Mouse (Mus musculus): Measurements from ENCODE around the gene Cdyl2.

The Cdyl2 gene

DNA sequence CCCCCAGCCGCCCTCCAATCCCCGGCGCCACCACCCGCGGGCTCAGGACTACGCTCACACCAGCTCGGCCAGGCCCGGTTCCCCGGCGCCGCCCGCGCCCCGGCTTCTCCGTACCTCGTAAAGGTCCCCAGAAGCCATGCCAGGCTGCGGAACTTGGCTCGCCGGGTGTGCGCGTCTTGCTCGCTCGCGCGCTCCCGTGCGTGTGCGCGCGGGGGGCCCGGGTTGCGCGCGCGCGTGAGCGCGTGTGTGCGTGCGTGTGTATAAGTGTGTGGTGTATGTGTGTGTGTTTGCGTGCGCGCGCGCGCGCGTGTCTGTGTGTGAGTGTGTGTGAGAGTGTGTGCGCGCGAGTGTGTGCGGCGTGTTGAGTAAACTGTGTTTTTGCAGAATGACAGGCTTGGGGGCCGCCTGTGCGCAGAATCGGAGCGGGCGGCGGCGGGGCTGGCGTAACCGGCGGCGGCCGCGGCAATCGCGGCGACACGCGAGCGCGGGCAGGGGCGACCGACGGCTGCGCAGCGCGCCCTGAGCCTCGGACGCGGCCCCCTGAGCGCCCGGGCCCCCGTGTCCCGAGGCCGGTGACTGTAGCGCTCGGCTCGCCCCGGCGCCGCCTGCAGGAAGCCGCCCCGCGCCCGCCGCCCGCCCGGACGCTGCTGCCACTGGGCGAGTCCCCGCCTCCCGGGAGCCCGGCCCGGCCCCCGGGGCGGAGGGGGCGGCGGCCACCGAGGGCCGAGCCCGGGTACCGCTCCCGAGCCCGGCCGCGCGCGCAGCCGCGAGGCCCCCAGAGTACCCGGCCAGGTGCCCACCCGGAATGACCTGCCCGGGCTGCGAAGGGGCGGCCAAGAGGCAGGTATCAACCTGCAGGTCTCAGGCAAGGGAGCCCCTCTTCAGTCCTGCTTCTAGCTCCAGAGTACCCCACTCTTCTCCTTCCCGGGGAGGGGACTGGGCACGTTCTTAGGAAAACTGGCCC is at the start of gene Cdyl2:
Gene Cdyl2 (minus strand): TSS at position 308 of the 964 bp plus-strand sequence.
- peak; percentile 79 for DNase-seq

DNA sequence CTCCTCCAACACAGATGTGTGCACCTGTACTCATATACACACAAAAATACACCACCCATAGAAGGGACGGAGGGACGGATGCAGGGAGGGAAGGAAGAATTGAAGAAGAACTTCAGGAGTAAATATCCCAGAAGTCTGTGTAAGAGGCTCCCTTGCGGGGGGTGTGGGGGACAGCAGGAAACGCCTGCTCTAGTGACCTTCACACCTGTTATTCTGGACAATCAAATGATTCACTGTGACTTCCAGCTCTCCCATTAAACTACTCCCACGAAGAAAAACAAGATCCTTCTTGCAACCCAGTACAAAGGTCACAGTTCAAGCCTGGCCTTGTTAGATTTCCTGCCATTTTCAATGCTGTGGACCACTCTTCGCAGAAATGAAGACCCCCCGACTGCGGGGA is 47.8 kb upstream of the Cdyl2 start:
- DNase-seq, result no peak

DNA sequence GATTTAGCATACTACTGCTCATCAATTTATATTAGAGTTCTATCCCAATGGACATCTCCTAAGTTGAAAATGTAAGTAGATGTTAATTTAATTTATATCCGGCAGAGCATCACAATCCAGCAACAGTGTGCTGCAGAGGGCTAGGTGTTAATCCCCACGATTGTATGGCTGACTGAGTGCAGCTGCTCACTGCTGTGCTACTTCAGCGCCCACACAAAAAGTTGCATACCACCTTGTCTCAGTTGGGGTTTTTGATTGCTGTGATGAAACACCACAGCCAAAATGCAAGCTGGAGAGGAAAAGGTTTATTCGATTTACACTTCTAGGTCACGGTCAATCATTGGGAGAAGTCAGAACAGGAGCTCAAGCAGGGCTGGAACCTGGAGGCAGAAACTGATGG is 41.4 kb upstream of the Cdyl2 start:
- no peak for DNase-seq

DNA sequence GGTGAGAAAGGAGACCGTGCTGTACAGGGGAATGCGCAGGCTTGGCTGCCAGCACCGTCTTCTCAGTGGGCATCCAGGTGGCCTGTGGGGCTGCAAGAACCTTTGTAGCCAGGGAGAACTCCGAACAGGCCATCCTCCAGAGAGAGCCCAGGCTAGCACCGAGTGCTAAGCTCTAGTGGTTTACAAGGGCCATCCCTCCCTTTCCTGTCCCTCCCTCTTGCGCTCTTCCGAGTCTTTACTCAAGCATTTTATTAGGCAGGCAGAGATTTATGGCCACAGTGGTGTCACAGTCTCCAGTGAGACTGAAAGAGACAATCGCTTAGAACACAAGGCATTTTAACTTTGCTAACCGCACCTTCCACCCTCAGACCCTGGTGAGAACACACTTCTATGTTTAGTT is 39.9 kb upstream of the Cdyl2 start:
- no peak for DNase-seq

DNA sequence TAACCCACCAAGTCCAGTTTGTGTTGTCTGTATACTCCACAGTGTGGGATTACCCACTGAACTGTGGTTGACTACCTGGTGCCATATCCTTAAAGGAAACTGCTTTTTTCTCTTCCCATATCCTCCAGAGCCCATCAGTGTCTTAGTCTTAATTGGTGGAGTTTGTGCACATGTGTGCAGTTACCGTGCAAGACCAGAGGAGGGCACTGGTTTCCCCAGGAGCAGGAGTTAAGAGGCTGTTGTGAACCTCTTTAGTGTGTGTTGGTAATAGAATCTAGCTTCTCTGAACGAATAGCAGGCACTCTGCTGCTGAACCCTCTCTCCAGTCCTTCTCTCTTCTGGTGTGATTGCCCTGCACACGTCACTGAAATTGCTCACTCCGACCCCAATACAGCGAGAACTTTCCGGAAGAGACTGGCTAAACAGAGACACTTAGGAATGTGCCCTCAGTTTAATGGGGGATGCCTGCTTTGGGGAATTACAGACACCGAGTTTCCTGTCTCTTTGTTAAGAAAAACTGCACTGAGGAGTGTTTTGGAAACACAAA is 39.1 kb upstream of the Cdyl2 start:
- no peak for DNase-seq

DNA sequence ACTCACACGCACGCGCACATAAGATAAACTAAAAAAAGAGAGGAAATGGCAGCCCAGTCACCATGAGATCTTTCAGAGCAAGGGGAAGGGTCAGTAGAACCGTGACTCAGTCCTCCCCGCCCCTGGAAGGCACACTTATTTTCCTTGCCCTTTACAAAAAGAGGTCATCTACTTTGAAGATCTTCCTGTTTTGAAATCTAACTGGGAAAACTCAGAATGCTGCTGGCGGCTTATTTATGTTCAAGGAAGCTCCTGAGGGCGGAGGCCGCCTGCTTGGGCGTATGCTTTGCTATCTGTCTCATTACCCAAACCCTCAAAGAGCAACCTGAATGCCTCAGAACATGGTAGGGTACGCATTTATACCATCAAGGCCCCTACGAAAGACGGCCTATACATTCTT is 38.0 kb upstream of the Cdyl2 start:
- DNase-seq, result no peak

DNA sequence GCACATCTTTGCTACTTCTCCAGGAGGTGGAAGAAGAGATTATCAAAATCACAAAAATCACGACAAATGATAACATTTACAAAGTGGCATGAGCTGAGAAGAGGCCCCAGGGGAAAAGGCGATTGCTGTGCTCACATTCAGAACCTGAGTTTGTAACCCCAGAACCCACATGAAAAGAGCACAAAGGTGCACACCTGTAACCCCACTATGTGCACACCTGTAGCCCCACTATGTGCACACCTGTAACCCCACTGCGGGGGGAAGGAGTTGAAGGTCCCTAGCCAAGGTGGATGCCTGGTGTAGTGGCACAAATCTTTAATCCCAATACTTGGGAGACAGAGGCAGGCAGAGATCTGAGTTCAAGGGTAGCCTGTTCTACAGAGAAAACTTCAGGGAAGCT is 23.4 kb upstream of the Cdyl2 start:
- no peak for DNase-seq

DNA sequence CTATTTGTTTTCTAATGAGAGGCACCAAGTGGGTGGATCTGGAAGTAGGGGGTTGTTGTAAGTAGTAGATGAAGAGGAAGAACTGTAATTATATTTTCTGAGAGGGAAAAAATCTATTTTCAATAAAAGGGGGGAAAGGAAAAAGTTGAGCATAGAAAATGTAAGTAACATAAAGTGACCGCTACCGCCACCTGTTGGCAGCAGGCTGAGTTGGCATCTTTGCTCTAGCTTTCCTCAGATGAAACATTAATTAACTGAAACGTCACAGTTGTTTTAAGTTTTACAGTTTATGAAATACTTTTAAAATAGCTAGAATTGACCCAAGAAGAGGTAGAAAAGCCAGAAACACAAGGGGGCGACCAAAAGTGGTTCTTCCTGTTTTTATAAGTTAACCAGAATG is 22.8 kb upstream of the Cdyl2 start:
- no peak for DNase-seq

DNA sequence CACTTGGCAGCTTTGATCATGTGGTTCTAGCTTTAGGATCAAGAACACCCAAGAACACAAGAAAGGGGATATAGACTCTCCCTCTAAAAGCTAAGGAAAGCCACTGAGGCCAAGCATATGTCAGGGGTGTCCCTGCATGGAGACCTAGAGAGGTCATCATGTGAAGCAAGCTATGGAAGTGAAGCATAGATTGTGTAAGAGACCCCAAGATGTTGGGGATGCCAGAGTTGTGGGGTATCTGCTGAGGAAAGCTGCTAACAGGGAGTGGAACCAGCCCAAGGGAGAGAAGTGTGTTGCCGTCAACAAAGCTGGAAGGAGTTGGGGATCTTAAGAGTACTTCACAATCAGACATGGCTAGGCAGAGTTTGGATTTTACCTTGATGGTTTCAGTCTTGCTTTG is 7.9 kb upstream of the Cdyl2 start:
- DNase-seq, result no peak

DNA sequence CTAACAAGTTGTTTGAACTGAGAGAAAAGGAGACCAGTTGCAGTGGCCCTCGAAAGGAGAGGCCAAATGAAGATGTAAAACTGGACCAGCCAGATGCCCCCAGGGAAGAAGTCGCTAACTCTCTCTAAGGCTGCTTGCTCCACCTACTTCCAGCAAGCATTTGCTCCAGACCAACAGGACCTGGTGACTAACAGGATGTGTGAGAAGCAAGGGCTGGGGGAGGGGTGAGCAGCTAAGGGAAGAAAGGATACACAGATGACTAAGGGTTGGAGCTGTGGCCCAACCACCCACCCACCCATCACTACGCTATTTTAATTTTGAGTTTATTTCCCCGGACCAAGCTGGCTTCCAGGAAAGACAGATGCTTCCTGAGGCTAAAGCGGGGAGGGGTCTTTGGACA is 2.5 kb upstream of the Cdyl2 start:
- peak; percentile 39 for DNase-seq

DNA sequence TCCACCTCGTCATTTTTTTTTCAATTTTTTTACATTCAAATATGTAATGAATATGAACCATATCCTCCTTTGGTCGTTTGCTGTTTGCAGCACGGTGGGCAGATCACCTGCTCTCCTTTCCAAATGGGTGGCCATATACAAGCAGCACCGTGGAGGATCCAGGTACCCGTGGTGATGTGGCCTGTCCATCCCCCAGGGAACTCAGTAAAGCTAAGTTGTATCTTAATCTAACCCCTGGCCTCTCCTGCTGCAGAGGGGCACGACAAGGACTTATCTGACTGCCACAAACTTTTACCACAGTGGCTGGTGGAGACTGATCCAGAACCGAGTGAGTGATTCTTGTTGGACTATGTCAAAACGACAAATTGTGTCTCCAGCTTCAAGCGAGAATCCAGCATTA is 1.4 kb upstream of the Cdyl2 start:
- DNase-seq, result no peak

DNA sequence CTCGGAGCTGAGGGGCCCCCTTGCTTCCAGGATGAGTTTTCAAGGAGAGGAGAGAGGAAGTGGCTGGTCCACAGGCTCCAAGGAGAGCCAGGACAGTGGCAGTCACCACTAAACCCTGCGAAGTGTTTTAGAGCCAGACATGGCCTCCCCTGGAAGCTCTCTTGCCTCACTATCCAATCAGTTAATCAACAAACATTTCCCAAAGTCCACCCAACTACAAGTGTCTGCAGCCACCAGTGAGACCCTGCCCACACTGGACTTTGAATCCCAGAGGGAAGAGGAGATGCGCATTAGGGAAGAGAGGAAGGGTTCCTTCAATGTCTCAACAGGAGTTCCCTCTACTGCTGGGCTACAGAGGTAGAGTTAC is 840 bp upstream of the Cdyl2 start:
- DNase-seq, result no peak

DNA sequence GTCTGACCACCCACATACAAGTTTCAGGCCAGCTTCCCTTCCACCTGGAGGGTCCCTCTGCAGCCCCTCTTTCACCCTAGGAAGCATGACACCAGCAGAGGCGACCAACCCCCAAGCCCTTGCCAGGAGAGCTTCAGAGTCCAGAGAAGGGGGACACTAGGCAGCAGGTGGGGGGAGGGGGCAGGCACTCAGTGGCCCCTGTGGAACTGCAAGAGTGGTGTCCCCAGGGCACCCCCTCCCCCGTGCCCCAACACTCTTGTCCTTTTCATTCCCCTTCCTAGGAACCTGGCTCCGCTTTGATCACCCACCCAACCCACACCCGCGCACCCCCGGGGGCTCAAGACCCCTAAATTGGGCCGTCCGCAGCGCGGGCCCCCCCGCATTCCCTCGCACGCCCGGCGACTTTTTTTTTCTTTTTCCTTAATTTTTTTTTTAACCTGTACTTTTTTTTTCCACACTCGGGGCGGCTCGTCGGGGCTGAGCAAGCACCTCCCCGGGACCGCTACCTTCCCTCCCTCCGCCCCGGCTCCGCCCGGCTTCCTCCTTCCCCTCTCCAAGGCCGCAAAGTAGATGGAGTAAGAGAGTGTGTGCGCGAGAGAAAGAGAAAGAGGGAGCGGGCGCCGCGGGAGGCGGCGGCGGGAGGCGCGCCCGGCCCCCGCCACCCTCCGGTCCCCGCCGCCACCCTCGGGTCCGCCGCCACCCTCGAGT is 661 bp downstream of the Cdyl2 start:
- DNase-seq, result peak; percentile 18

DNA sequence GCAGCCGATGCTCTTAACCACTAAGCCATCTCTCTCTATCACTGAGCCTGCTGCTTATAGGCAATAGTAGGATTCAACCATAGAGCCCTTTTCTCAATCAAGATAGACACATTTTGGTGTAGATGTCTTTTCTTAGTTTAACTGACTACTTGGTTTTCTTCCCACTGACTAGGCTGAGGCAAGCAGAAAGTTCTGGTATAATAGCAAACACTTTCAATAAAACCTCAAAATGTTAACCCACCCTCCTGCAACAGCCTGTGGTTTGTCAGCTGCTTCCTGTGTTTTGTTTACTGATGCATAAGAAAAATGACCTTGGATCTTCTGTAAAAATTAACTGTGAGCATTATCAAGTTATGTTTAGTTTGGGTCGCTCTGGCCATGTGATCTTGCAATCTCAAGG is 11.3 kb downstream of the Cdyl2 start:
- DNase-seq, result no peak

DNA sequence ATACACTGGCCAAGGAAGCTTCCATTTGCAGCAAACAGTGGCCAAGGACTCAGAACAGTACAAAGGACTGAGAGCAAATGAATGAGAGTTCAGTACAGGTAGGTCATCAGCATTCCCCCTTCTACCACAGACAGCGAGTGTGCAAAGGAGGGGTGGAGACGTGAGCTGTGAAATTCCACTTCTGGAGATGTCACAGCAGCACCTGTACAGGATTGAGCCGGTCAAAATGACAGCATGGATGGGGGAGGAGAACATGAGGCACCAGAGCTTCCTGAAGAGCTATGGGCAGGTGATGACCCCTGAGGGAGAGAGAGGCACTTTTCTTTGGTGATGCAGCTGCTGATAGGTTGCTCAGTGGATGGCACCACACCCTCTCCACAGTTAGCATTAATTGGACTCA is 25.3 kb downstream of the Cdyl2 start:
- no peak for DNase-seq

DNA sequence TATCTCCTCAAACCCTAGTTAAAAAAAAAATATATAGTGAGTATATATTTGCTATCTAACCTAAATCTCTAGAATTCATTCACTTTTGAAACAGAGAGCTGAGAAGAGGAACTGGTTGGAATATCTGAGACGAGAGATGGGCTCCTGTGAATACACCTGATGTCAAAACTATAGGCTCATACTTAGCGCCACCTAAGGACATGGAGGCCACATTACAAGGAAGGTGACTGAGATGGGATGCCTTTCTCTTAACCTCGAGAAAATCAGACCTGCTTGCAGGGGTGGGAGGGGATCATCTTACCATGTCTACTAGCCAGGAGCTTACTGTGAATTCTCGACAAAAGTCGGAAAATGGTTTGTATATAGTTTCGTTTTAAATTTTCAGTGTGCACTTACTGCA is 30.3 kb downstream of the Cdyl2 start:
- DNase-seq, result no peak

DNA sequence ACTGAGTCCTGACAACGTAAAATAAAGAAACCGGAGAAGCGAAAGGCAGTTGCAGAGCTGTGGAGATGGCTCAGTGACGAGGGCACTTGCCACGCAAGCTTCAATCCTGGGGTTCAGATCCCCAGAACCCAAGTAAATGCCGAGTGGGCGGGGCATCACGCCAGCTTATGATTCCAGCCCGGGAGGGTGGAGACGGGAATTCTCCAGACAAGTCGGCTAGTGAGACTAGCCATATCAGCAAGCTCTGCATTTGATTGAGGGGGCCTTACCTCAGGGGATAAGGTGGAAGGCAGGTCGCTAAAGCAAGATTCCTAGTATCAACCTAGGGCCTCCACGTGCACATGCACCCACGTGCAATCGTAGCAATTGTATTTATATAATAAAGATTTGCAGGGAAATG is 39.9 kb downstream of the Cdyl2 start:
- DNase-seq, result no peak

DNA sequence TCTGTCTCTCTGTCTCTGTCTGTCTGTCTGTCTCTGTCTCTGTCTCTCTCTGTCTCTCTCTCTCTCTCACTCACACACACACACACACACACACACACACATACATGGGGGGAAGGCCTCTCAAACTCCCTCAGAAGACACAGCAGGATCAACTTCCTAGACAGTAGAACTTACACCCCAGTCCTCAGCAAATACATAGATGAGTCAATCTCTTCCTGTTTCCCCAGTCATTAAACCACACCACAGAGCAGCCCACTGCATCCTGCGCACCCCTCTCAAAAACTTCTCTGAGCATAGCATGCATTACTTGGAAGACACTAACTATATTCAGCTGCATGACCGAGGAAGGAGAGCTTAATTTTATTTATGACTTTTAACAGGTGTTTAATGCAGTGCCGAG is 43.0 kb downstream of the Cdyl2 start:
- DNase-seq, result no peak

DNA sequence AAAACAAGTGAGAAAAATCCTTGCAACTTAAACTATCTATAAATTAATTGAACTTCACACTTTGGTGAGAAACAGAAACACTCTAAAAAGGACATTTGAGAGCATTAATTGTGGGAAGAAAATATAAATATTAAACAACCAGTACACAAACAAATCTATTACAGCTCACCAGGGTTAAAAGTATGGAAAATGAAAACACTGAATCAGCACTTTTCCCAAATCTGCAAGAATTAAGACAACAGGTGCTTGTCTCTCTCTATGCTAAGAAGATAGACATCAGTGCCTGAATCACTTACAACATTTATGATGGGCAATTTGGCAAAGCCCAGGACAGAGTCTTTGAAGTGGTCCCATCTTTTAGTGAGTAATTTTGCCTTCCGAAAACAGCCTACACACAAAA is 56.6 kb downstream of the Cdyl2 start:
- no peak for DNase-seq

DNA sequence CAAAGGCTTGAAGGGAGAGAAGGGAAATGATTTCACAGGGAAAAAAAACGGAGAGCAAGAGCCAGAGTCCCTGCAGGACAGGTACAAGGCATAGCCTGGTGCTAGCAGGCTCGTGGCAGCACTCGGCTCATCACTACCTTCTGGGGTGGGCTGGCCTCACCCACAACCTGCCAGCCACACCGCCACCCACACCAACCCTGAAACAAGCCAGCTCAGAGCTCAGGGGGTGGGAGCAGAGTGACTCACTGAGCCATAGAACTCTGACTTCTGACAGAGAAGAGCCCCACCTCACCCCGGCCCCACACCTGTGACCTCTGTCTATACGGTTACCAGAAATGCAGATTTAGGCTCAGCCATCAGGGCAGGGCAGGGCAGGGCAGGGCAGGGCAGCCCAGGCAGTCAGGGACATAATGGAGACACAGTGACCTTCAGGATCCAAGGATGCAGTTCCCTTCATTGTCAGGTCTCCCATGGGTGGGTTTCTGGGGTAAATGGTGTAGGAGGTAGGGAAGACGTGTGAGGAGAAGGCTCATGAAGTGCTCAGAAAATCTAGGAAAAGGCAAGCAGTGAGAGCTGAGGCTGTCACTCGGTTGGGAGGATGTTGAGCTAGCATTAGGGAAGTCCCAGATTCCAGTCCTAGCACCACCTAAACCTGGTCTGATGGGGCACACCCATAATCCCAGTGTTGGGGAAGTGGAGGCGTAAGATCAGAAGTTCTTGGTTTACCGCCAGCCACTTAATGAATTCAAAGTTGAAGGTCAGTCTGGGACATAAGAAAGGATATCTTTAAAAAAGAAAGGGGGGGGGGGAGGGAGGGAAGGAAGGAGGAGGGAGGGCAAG is 58.6 kb downstream of the Cdyl2 start:
- DNase-seq, result no peak

DNA sequence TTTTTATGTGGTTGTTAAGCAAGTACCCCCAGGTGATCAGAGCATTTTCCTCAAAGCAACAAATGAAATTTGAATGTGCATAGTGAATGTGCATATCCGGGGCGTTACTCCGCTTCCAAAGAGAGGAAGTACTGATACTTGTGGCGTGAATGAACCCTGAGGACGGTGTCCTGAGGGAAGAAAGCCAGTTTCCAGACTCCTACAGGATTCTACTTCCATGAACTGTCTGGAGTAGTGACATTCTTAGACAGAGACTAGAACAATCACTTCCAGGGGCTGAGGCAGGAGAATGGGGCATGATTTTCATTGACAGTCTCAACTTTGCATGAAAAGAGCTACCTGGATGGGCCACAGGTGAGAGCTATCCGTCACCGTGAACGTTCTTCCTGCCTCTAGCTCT is 59.3 kb downstream of the Cdyl2 start:
- no peak for DNase-seq

DNA sequence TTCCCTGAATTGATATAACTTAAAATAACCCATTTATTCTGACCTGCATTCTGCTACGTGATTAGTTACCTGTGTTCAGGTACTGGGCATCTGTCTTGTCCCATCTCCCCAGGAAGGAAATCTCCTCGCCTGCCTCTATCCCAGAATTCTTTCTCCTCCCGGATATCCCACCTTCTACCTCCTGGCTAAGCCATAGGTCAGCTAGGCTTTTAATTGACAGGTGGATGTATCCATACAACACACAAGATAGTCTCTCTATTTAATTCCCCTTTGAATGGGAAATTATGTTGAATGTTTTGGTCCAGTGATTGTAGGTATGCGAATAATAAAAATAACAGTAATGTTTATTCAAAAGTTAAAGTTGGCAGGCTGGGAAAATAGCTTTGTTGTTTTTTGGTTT is 59.7 kb downstream of the Cdyl2 start:
- no peak for DNase-seq

DNA sequence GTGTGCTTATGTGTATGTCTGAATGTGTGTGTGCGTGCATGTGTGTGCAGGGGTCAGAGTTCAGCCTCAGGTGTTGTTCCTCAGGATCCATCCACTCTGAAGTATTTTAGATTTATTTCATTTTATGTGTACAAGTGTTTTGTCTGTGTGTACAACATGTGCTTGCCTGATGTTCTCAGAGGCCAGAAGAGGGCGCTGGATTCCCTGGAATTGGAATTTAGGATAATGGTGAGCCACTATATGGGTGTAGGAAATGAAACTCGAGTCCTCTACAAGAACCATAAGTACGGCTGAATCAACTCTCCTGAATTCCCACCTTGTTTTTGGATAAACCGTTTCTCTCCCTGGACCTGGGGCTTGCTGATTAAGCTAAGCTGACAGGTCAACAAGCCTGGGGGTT is 61.2 kb downstream of the Cdyl2 start:
- DNase-seq, result no peak

Measured in right cerebral cortex, postnatal 14 days (tissue).